Mouse (Mus musculus) heart, postnatal 0 days (tissue): ENCODE measurements around the gene Prpsap2. TPM values are rescaled to one million over a fixed set of nuclear protein-coding genes. Genes with fewer than 3 reads are reported as not detected.

Experiments used
- ATAC-seq: fragments of 200-750 bp; cut with Nextera tagmentation; 2 replicates; pipeline ENCODE4 v1.8.0; 2017; ENCODE audit warnings: low read depth, moderate number of reproducible peaks, moderate library complexity; ENCODE audit not compliant: insufficient read depth
- DNase-seq: peaks from one replicate; pipeline ENCODE4 v3.0.0-alpha.2; 2016; ENCODE audit warnings: low spot score
- H3K27ac ChIP-seq: fragments of 300-500 bp; sonication (generic); 2 replicates; pipeline ENCODE4 v1.5.1; 2014; ENCODE audit warnings: low read depth, mild to moderate bottlenecking
- H3K27me3 ChIP-seq: fragments of 300-500 bp; sonication (generic); 2 replicates; pipeline ENCODE4 v1.6.1; 2014; ENCODE audit warnings: low read length, mixed read lengths; ENCODE audit not compliant: control insufficient read depth, insufficient read depth
- H3K36me3 ChIP-seq: fragments of 300-500 bp; sonication (generic); replicated peaks from 2 replicates; pipeline ENCODE4 v1.6.1; 2014; ENCODE audit warnings: low read length, mixed read lengths; ENCODE audit not compliant: control insufficient read depth, insufficient read depth
- H3K4me1 ChIP-seq: fragments of 300-500 bp; sonication (generic); 2 replicates; pipeline ENCODE4 v1.6.1; 2014; ENCODE audit warnings: antibody characterized with exemption; ENCODE audit not compliant: control insufficient read depth, insufficient read depth
- H3K4me2 ChIP-seq: fragments of 300-500 bp; sonication (generic); 2 replicates; pipeline ENCODE4 v1.6.1; 2014; ENCODE audit warnings: low read depth, mild to moderate bottlenecking, low read length, moderate library complexity
- H3K4me3 ChIP-seq: fragments of 300-500 bp; sonication (generic); 2 replicates; pipeline ENCODE4 v1.5.1; 2014; ENCODE audit warnings: low read depth, low read length
- H3K9ac ChIP-seq: fragments of 300-500 bp; sonication (generic); replicated peaks from 2 replicates; pipeline ENCODE4 v1.6.1; 2014; ENCODE audit warnings: low read depth, low read length, mixed read lengths
- H3K9me3 ChIP-seq: fragments of 300-500 bp; sonication (generic); replicated peaks from 2 replicates; pipeline ENCODE4 v1.6.1; 2016; ENCODE audit warnings: low read length; ENCODE audit not compliant: control insufficient read depth
- CTCF ChIP-seq: IDR thresholded peaks from 2 replicates; pipeline ENCODE4 v1.5.1; 2016; ENCODE audit warnings: antibody characterized with exemption, control low read depth, low read depth
- EP300 ChIP-seq: IDR thresholded peaks from 2 replicates; pipeline ENCODE4 v1.6.1; 2016; ENCODE audit warnings: antibody characterized with exemption, low read depth
- WGBS: fragments of 180-500 bp; shearing (Covaris S2); extraction: QIAGEN DNeasy Blood & Tissue Kit; methylation state at CpG from one replicate; pipeline ENCODE4 v1.1.7; 2014; 5-methylcytosine and 5-hydroxymethylcytosine counted together
- polyA plus RNA-seq: library from polyadenylated mRNA; unstranded; fragments of >200 nt; fragmentation: Nextera tagmentation; extraction: Ambion mirVana; gene quantifications from 2 replicates; pipeline ENCODE4 v1.2.1, GENCODE M21; 2015
- total RNA-seq: library from RNA; depleted of rRNA; stranded (reverse); fragments of >200 nt; gene quantifications from 2 replicates; pipeline ENCODE4 v1.2.3, GENCODE M21; 2014; ENCODE audit warnings: low replicate concordance

Gene Prpsap2
- total and polyA plus RNA-seq, 2 experiments from 2014 or later, result 9.8 to 11.0 TPM

DNA sequence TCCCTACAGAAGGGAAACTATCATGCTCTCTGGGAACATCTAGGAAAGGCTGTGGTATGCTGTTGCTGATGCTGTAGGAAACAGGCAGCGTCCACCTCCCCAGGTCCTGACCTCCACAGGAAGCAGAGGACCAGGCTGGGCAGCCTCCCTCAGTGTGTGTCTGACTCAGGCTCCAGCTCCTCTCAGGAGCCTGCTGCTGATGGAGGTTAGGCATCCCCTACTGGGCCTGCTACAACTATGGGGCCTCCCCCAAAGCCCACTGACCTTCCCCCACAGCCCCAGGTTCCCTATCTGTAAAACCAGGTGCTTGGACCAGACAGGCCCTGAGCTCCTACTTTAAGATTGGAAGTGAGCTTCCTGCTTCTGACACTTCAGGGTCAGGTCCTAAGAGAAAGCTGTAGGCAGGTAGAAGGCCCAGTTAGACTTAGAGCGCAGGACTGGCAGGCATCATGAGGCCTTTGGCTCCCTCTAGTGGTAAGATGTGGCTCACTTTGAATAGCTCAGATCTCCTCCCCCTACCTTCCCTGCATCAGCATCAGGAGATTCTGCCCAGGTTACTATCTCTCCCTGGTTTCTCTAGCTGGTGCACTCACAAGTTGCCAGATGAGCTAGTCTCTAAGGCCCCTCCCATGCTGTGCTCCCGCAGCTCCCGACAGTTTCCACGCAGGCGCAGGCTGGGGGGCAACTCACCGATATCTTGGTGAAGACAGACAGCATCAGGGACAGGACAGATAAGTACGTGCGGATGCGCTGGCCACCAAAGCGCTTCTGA is 47.4 kb downstream of the Prpsap2 start:
- no peaks in the 10 kb centered on the region for H3K4me1 ChIP-seq
- 34% methylated on average over 11 of the region's 11 CpGs for WGBS
- H3K4me2 ChIP-seq, result no peak overlapping the region
- TF ChIP-seq EP300 (no peak), CTCF (peak; percentile 88)
- H3K4me3 ChIP-seq, result no peak overlapping the region
- H3K27ac ChIP-seq, result no peak overlapping the region
- H3K9ac ChIP-seq, result no peak overlapping the region
- H3K36me3 ChIP-seq, result no peaks in the 10 kb centered on the region
- H3K27me3 ChIP-seq, result no peaks in the 10 kb centered on the region
- DNase-seq (peak; percentile 87), ATAC-seq (peak; percentile 64; the same call in 1 of the 2 replicates)
- H3K9me3 ChIP-seq, result no peaks in the 10 kb centered on the region

DNA sequence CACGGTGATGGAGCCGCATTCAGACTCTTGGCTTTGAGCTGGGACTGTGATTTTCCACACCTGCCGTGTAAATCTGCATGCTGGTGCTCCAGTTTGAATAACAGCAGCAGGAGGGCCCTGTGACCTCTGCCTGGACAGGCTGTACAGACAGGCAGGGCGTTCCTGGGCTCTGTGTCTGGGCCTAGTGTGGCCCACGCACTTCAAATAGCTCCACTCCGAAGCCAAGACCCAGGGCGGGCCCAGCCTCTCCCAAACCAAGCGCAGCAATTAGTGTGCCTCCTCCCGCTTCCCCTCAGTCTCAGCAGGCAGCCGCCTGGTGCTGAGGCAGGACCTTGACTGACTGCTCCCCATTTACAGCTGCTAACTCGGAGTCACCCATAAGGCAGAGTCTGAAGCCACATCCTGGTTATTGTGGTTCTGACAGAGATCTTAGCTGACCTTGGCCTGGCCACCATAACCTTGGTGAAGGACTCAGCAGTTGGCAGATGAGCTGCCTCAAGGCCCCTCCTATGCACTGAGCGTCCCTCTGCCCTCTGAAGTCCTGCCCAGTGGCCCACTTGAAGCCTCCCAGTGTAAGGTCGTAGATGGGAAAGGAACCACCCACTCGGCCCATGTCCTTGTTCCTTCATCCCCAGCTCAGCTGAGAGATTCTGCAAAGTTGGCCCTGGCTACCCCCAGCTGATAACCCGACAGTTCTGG is 48.6 kb downstream of the Prpsap2 start:
- DNase-seq, result no peak
- no peak overlapping the region for H3K27ac ChIP-seq
- no peaks in the 10 kb centered on the region for H3K36me3 ChIP-seq
- no peak overlapping the region for H3K9ac ChIP-seq
- no peak for ATAC-seq
- H3K4me2 ChIP-seq, result no peak overlapping the region
- TF ChIP-seq EP300 (no peak), CTCF (no peak)
- H3K27me3 ChIP-seq, result no peaks in the 10 kb centered on the region
- 70% methylated on average over 15 of the region's 15 CpGs for WGBS
- no peaks in the 10 kb centered on the region for H3K4me1 ChIP-seq
- no peak overlapping the region for H3K4me3 ChIP-seq
- H3K9me3 ChIP-seq, result no peaks in the 10 kb centered on the region

DNA sequence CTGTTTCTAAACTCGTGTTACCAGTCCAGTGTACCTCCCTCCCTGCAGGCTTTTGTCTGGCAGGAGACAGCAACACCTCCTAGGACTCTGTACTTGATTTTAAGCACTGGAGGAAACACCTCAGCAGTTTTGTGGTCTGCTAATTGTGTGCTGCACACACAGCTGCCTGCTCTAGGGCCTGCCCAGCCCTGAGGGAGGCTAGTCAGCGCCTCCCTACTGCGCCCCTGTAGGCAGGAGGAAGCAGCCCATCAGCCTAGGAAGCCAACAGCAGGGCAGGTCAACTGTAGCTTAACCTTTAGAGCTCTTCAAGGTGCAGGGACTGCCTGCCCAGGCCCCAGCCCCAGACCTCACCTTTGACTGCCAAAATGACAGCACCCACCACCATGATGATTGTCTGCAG is 53.0 kb downstream of the Prpsap2 start:
- H3K4me1 ChIP-seq, result no peaks in the 10 kb centered on the region
- WGBS, result 81% methylated on average over 3 of the region's 3 CpGs
- no peak overlapping the region for H3K4me3 ChIP-seq
- ATAC-seq (no peak), DNase-seq (no peak)
- H3K4me2 ChIP-seq, result no peak overlapping the region
- no peak for TF ChIP-seq CTCF
- no peak for TF ChIP-seq EP300
- no peaks in the 10 kb centered on the region for H3K36me3 ChIP-seq
- no peaks in the 10 kb centered on the region for H3K27me3 ChIP-seq
- H3K9ac ChIP-seq, result no peak overlapping the region
- no peaks in the 10 kb centered on the region for H3K9me3 ChIP-seq
- no peak overlapping the region for H3K27ac ChIP-seq

DNA sequence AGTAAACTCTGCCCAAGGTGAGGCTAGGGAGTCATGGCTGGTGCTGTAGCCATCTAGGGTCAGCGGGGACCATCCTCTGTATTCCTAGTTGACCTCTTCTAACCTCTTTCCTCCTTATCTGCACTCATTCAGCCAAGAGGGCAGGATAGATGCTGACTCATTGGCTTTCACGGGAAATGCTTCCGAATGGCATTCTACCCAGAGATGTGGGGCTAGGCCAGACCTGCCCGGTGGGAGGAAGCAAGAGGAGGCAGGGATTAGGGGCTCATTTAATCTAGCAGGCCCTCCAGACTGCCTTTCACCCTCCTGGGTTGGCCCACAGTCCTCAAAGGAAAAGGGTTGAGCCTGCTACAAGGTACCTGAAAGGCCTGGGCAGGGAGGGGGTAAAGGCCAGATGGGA is 55.7 kb downstream of the Prpsap2 start:
- Histone ChIP-seq H3K36me3 (no peaks in the 10 kb centered on the region), H3K4me3 (no peak overlapping the region), H3K9ac (no peak overlapping the region), H3K27me3 (no peaks in the 10 kb centered on the region), H3K27ac (no peak overlapping the region), H3K4me2 (no peak overlapping the region), H3K4me1 (no peaks in the 10 kb centered on the region), H3K9me3 (no peaks in the 10 kb centered on the region)
- no peak for DNase-seq
- 47% methylated on average over 4 of the region's 4 CpGs for WGBS
- no peak for ATAC-seq
- TF ChIP-seq CTCF (no peak), EP300 (no peak)

DNA sequence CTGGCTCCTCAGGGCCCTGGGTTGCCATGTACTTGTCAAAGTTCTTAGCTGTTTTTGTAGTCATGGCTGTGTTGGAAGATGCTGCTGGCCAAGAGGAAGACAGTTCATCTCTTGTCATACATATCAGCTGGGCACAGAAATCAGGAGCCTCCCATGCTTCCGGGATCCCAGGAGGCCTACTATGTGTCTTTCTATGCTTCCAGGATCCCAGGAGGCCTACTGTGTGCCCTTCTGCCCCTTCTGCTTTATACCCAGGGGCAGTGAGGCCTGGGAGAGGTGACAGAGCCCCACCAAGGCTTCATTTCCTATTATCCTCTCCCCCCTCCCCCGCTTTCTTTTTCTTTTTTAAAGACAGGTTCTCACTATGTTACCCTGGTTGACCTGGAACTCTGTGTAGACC is 56.3 kb downstream of the Prpsap2 start:
- no peak for ATAC-seq
- TF ChIP-seq EP300 (no peak), CTCF (no peak)

DNA sequence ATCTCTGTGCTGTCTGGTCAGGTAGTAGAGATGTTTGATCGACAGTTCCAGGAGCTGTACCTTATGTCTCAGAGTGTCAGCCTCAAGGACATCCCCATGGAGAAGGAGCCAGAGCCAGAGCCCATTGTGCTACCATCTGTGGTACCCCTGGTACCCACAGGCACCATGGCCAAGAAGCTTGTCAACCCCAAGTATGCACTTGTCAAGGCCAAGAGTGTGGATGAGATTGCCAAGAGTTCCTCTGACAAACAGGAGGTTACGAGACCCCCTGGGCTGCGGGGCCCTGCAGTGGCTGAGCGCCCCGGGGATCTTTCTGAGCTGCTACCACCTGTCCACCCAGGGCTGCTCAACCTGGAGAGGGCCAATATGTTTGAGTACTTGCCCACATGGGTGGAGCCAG is 59.4 kb downstream of the Prpsap2 start:
- TF ChIP-seq EP300, result no peak
- no peak for TF ChIP-seq CTCF
- H3K9ac ChIP-seq, result no peak overlapping the region
- H3K36me3 ChIP-seq, result no peaks in the 10 kb centered on the region
- H3K4me1 ChIP-seq, result no peaks in the 10 kb centered on the region
- H3K4me2 ChIP-seq, result no peak overlapping the region
- H3K27me3 ChIP-seq, result no peaks in the 10 kb centered on the region
- no peak overlapping the region for H3K27ac ChIP-seq
- DNase-seq (no peak), ATAC-seq (no peak)
- WGBS, result 92% methylated on average over 5 of the region's 5 CpGs
- H3K4me3 ChIP-seq, result no peak overlapping the region
- no peaks in the 10 kb centered on the region for H3K9me3 ChIP-seq

More for the DNA sequence above, 56.3 kb downstream of the Prpsap2 start:
- no peak overlapping the region for H3K4me2 ChIP-seq
- no peaks in the 10 kb centered on the region for H3K27me3 ChIP-seq
- no peaks in the 10 kb centered on the region for H3K4me1 ChIP-seq
- no peak overlapping the region for H3K27ac ChIP-seq
- no peaks in the 10 kb centered on the region for H3K9me3 ChIP-seq
- 79% methylated on average over 2 of the region's 2 CpGs for WGBS
- DNase-seq, result no peak
- H3K36me3 ChIP-seq, result no peaks in the 10 kb centered on the region
- no peak overlapping the region for H3K9ac ChIP-seq
- H3K4me3 ChIP-seq, result no peak overlapping the region
